In the genomic region with DNA sequence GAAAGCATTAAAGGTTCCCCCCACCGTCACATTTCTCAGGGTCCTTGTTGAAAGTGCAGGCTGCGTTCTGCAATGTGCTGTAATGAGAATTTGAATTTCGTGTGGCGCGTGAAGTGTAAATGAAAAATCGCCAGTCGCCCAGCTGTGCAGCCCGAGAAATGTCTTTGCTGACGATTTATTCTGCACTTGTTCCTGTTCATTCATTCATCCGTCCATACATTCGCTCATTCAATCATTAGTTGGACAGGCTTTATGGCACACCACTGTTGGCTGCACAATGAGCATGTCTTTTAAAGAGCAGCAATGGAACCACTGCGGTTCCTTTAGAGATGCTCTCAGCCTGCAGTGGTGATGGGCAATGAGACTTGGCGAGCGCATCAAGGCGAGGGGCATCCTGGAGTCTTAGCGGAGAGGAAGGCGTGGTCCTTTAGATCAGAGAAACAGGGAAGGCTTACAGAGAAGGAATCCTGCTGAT, we compare ENCODE assay signal across 16 mouse cellular contexts. TPM values are rescaled to one million over a fixed set of nuclear protein-coding genes. Genes with fewer than 3 reads are reported as not detected.
DNase-seq lines count a peak whose midpoint lies in the region; ATAC-seq and TF ChIP-seq lines count a peak whose summit lies in the region.
"Had no signal": no experiment of that assay in that cellular context is flagged by ENCODE, and none has a peak within 500 bp of the region (broad histone marks: within the 10 kb centered on the region; RNA-seq: fewer than 3 reads in every experiment).

No protein-coding gene starts in this region.

- H3K9me3 ChIP-seq in hindbrain, embryonic 10.5 days = no peaks in the 10 kb centered on the region
- H3K9me3 ChIP-seq in midbrain, embryonic 12.5 days = no peaks in the 10 kb centered on the region; the same call in 1 of the 2 replicates
- 0 out of 2 replicates have a peak, but pooled peaks cover 3% of the 10 kb centered on the region for H3K9me3 ChIP-seq in intestine, embryonic 16.5 days (ENCODE audit: control insufficient read depth, low read length)
- H3K9me3 ChIP-seq: embryonic facial prominence, embryonic 12.5 days; intestine, embryonic 15.5 days; limb, embryonic 10.5 days; liver, embryonic 15.5 days had no signal

- TF ChIP-seq CTCF in left cerebral cortex, adult 2 months (IDR thresholded peaks at IDR 0.05) = no peak

- intact Hi-C loops in left cerebral cortex, adult 2 months (cut with DNase I) = loop anchor here (2.0 kb wide), 1 partner anchor 54 kb away; no protein-coding TSS in a partner anchor

- 54% methylated on average over 17 of the region's 17 CpGs for WGBS in hindbrain, embryonic 10.5 days
- WGBS in midbrain, embryonic 12.5 days = 32% methylated on average over 17 of the region's 17 CpGs
- 84% methylated on average over 17 of the region's 17 CpGs for WGBS in intestine, embryonic 16.5 days

- 0 out of 2 replicates have a peak, but pooled peaks cover 3% of the 10 kb centered on the region for H3K36me3 ChIP-seq in hindbrain, embryonic 10.5 days
- H3K36me3 ChIP-seq in midbrain, embryonic 12.5 days = peaks cover 4% of the 10 kb centered on the region; the same call in 1 of the 2 replicates
- no peaks in the 10 kb centered on the region for H3K36me3 ChIP-seq in intestine, embryonic 16.5 days (ENCODE audit: control insufficient read depth, insufficient read depth, low read length)
- H3K36me3 ChIP-seq: G1E; intestine, embryonic 15.5 days; limb, embryonic 10.5 days; liver, embryonic 15.5 days had no signal

- H3K4me3 ChIP-seq in left cerebral cortex, adult 2 months = no peak overlapping the region
- peak overlapping the region; percentile 5; the same call in 1 of the 2 replicates for H3K4me3 ChIP-seq in hindbrain, embryonic 10.5 days
- H3K4me3 ChIP-seq in midbrain, embryonic 12.5 days = no peak overlapping the region
- H3K4me3 ChIP-seq in intestine, embryonic 16.5 days (ENCODE audit: low read length) = no peak overlapping the region
- H3K4me3 ChIP-seq: embryonic facial prominence, embryonic 12.5 days; intestine, embryonic 15.5 days; limb, embryonic 10.5 days; liver, embryonic 15.5 days had no signal

- peak overlapping the region; percentile 29; the same call in 1 of the 2 replicates for H3K27ac ChIP-seq in left cerebral cortex, adult 2 months
- peak overlapping the region; percentile 76 for H3K27ac ChIP-seq in hindbrain, embryonic 10.5 days
- H3K27ac ChIP-seq in midbrain, embryonic 12.5 days (replicated peaks) = peak overlapping the region; percentile 55
- no peak overlapping the region for H3K27ac ChIP-seq in intestine, embryonic 16.5 days (ENCODE audit: low read length)
- H3K27ac ChIP-seq: embryonic facial prominence, embryonic 12.5 days; intestine, embryonic 15.5 days; limb, embryonic 10.5 days; liver, embryonic 15.5 days; macrophage had no signal

- no peaks in the 10 kb centered on the region for H3K27me3 ChIP-seq in hindbrain, embryonic 10.5 days (ENCODE audit: insufficient read depth, poor library complexity, severe bottlenecking)
- H3K27me3 ChIP-seq in midbrain, embryonic 12.5 days = peaks cover 22% of the 10 kb centered on the region
- H3K27me3 ChIP-seq in intestine, embryonic 16.5 days (replicated peaks; ENCODE audit: control insufficient read depth, insufficient read depth, low read length) = no peaks in the 10 kb centered on the region
- H3K27me3 ChIP-seq: intestine, embryonic 15.5 days had no signal

- H3K4me1 ChIP-seq in hindbrain, embryonic 10.5 days (replicated peaks) = peaks cover 67% of the 10 kb centered on the region
- H3K4me1 ChIP-seq in midbrain, embryonic 12.5 days = peaks cover 58% of the 10 kb centered on the region
- peaks cover 9% of the 10 kb centered on the region; the same call in 1 of the 2 replicates for H3K4me1 ChIP-seq in intestine, embryonic 16.5 days (ENCODE audit: control insufficient read depth, insufficient read depth, low read length)
- H3K4me1 ChIP-seq: liver, embryonic 15.5 days had no signal

- peak overlapping the region; percentile 36 for H3K4me2 ChIP-seq in midbrain, embryonic 12.5 days (replicated peaks)
- H3K4me2 ChIP-seq in intestine, embryonic 16.5 days (ENCODE audit: low read depth, low read length) = no peak overlapping the region
- H3K4me2 ChIP-seq: embryonic facial prominence, embryonic 12.5 days; intestine, embryonic 15.5 days; liver, embryonic 15.5 days had no signal

- no peak overlapping the region for H3K9ac ChIP-seq in midbrain, embryonic 12.5 days (replicated peaks)
- H3K9ac ChIP-seq in intestine, embryonic 16.5 days (ENCODE audit: low read depth, low read length) = no peak overlapping the region
- H3K9ac ChIP-seq: embryonic facial prominence, embryonic 12.5 days; intestine, embryonic 15.5 days; liver, embryonic 15.5 days had no signal

- peak; percentile 24; the same call in 1 of the 2 replicates for ATAC-seq in midbrain, embryonic 12.5 days (ENCODE audit: low FRiP score, low read depth)
- ATAC-seq in intestine, embryonic 16.5 days = no peak
- no peak for ATAC-seq in activated CD4-positive, CD25-positive, alpha-beta regulatory T cell, adult 4 months
- ATAC-seq: intestine, embryonic 15.5 days had no signal

- no peak for DNase-seq in left cerebral cortex, adult 2 months (ENCODE audit: extremely low spot score in 1 of 2, low spot score in 2 of 2)
- no peak for DNase-seq in left cerebral cortex, adult 11 months (ENCODE audit: low spot score)
- DNase-seq in hindbrain, embryonic 10.5 days (ENCODE audit: low spot score) = no peak
- no peak for DNase-seq in thymus, postnatal 10 days (ENCODE audit: low spot score in 2 of 2)
- DNase-seq: thymus, adult 18-20 months had no signal

RNA-seq across cellular contexts. Expression of a gene that starts 18.7 kb away (rescaled TPM):
- 1 to 10 TPM; 7.4 to 9.9 TPM for total RNA-seq in left cerebral cortex, adult 2 months (2021)
- 19.2 and 22.3 TPM in 2 replicates for polyA plus RNA-seq in hindbrain, embryonic 10.5 days (2016; fragmentation: Nextera tagmentation; extraction: Ambion mirVana)
- 26.6 and 27.4 TPM in 2 replicates for polyA plus RNA-seq in midbrain, embryonic 12.5 days (2016; fragmentation: Nextera tagmentation; extraction: Ambion mirVana)
- polyA plus RNA-seq in intestine, embryonic 16.5 days (2015; fragmentation: Nextera tagmentation; extraction: Ambion mirVana) = 11.8 and 12.7 TPM in 2 replicates
- under 1 TPM; 0.15 to 0.21 TPM for polyA plus RNA-seq in activated CD4-positive, CD25-positive, alpha-beta regulatory T cell, adult 4 months (2017; shearing (Covaris generic))
- total RNA-seq: granulocyte monocyte progenitor cell, adult 5-6 weeks; neutrophil, adult 5-6 weeks had no signal
- polyA plus RNA-seq: G1E, macrophage had no signal

Comparison
In these comparisons a context has a peak if more than half of its experiments do, and no peak if none do; other contexts are left out.
1. RNA of a gene that starts 18.7 kb away (polyA plus RNA-seq): 26.6 to 27.4 TPM in midbrain, embryonic 12.5 days, 19.2 to 22.3 TPM in hindbrain, embryonic 10.5 days and 11.8 to 12.7 TPM in intestine, embryonic 16.5 days; 0.15 to 0.21 TPM in activated CD4-positive, CD25-positive, alpha-beta regulatory T cell, adult 4 months; every median in the first group is over 10 times any median in the second.